Mouse (Mus musculus) frontal cortex, postnatal 10 days (tissue): ENCODE results near the gene Slc38a4.

ENCODE experiments used
- DNase-seq, 2 experiments: peaks; one replicate each; pipeline ENCODE4 v3.0.0; 2022; ENCODE audit warnings: low spot score in 2 of 2, mixed read lengths in 1 of 2

Slc38a4 gene

DNA sequence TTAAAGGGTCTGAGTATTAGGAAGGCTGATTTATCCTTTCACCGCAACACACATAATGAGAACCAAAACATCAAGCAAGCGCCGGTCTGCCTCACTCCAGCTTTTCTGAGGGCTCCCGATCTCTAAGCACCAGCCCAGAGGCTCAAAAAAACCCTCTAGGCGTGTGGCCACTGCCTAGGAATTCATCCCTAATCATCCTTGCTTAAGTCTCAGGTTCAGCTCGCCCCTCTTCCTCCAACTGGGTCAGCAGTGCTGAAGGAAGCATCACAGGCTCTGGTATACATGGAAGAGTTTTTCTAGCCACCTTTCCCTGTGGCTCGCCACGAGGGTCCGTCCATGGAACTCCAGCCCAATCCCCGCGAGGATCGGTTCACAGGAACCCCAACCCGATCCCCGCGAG, 1.6 kb downstream of the Slc38a4 start:
- no peak for DNase-seq

DNA sequence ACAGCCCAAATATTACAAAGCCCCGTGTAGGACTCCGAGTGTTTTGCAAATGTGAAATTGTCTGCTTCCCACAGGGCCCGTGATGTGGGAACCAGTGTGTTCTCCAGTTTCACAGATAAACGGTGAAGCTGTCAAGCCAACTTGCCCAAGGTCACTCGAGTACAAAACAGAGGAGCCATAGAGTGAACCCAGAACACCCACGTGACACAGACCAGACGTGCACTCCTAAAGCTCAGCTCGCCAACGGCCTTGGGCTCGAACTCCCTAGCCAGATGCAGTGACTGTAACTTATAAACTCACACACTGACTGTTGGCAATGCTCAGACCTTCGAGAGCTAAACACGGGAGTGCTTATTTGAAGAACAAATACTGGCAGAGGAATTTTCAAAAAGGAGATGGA, 5.3 kb downstream of the Slc38a4 start:
- no peak for DNase-seq

DNA sequence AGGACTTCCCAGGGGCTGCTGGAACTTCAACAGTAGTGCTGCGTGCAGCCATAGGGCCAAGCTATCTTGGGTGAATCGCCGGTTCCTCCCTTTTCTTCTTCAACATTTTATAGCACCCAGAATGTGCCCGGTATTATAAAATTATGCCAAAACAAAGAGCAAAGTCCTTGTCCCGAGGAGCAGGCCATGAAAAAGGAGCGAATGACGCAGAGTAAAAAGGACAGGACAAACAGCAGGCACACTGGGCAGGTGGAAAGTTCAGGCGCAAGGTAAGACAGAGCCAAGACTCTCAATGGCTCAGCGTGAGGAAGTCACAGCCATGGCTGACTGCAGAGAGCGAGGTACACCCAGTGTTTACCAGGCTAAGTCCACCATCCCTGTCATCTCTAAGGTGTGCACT, 5.7 kb downstream of the Slc38a4 start:
- no peak for DNase-seq

DNA sequence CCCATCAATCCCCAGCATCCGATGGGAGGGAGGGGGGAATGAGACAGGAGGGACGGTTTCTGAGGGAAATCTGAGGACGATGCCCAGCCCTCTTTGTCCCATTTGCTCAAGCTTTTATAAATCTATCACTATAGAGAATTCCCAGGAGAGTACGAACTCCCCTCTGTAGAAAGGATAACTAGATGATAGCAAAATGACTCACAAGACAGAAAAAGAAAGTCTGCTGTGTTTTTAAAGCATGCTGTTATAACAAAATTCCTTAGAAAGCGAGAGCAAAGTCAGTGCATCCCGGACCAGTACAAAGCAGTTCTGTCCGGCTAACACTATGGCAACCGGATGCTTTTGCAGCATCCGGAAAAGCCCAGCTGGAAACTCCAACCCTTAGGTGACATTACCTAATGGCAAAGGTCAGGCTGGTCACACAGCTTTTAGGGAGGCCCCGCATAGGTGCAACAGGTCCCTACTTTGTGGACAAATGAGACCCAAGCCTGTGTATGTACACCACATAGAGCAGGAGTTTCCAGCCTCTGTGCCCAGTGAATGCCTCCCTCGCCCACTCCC, 6.4 kb downstream of the Slc38a4 start:
- no peak for DNase-seq

DNA sequence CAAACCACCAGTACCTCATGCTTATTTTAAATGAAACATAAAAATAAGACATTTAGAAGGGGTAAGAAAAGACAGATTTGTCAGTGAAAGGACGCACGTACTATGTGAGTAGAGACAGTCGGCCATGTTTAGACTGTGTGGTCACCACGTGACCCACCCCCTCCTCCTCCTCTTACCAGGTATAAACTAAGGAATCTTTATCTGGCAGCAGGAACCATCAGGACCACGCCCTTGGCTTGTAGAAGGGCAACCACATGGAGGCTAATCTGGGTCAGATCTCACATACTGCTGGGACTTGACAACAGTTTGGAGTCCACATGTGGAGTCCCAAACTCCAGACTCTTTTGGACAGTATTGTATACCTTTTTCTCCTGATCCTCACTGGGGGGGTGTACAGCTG, 7.5 kb downstream of the Slc38a4 start:
- no peak for DNase-seq

DNA sequence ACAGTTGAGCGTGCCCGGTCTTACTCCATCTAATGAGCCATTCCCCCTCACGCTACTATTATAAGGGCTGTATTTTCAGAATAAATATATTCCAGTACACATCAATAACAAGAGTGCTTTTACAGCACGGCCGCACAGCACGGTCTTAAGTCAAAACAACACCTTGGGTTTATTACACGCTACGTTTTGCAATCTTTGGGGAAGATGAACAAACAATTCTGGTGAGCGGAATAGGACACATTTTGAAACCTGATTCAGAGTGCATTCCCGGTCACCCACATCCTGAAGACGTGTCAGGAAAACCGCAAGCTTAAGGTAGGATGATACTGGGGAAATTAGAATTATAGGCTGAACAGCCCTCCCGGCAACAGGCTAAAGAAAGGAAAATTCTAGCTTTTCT, 11.8 kb downstream of the Slc38a4 start:
- DNase-seq = no peak

DNA sequence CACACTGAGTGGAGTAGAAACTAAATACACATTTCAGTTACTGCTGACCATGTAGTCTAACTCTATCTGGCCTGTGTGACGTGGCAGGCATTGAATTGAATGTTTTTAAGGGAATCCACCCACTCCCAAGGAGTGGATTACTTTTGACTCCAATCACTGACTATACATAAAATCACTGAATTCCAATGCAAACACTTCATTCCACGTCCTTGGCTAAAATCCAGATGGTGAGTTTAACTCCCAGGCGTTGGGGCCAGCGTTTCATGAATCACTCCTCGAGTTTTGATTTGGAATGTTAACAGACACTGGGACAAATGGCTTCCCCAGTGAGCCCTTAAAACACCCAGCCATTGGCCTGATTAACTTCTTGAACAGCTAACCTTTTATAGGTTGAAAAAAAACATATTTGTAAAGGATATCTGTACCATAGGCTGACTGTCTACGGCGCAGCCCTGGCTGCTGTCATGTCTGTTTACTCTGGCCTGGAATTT, 13.7 kb downstream of the Slc38a4 start:
- DNase-seq = no peak

DNA sequence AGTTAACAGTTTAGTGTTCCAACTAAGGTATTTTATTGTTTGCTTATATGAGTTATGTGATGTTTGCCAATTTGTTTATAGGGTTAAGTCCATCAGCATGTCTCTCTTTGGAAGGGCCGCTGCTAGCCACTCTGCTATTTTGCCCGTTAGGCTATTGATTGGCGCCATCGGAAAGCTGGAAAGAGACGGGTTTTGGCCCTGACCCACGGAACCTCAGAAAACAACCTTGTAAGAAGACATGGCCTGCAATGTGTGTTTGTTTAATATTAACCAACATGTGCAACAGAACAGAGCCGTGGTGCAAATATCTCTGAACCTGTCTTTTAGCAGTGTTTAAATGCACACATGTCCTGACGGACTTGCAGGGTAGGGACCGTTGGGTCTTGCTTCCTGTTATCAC, 14.6 kb downstream of the Slc38a4 start:
- no peak for DNase-seq

DNA sequence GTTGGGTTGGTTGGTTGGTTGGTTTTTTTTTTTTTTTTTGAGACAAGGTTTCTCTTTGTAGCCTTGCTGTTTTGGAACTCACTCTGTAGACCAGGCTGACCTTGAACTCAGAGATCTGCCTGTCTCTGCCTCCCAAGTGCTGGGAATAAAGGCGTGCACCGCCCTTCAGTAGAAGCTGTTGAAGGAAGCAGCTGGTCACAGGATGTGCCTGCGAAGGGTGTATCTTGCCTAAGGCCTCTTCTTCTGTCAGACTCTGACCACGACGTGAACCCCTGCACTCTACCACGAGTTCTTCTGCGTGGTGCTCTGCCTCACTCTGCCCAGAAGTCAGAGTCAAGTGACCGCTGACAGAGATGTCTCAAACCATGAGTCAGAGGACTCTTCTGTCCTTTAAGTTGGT, 18.0 kb downstream of the Slc38a4 start:
- no peak for DNase-seq

DNA sequence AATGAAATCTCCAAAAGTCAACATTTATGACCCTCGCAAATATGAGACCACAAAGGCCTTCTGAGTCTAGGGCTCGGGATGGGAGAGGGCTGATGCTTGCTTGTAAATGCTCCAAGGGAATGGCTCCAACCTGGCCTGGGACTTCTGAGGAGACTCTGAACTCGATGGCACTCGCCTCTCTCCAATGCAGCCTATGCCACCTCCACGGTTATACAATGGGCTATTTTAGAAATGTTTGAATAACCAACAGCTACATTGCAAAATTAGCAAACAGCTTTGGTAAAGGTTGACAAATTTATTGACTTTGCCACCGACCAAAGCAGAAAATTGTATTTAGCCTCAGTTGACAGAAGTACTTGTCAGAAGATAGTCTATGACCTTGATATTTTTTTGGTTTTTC, 19.9 kb downstream of the Slc38a4 start:
- no peak for DNase-seq

DNA sequence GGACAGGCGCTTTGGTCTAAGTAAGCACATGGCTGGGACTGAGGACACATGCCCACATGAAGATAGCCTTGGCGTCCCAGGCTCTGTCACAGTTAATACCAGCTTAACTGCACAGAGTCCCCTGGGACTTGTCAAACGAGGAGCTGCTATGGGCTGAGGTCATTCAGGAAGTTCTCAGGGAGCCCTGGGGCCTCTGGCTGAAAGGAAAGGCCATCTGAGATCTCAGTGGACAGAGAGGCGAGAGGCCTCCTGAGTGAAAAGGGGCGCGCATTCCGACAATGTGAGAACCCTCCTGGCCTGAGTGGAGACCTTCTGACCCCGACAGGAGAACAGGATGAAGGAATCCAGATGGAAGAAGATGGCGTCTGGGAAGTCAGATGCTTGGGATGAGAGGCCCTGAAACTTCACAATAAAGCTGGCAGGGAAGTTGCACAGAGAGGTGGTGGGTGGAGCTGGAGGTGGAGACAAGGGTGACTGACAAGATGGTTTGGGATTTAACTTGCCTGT, 22.2 kb downstream of the Slc38a4 start:
- DNase-seq = no peak

DNA sequence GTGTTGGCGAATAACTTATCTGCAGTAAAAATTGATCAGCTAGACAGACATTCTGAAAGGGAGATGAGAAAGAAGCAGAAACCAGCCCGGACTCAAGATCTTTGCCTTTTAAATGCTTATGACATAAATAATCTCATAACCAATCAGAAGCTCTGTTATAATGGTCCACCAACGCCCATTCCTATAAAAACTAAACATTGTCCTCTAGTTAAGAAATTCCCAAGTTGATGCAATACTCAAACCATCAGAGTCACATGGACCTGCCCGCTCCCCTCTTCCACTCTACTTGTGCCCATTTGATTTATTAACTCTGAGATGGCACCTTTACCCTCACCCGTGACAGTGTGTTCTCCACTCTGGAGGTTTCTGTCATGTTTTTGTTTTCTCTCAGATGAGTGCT, 23.9 kb downstream of the Slc38a4 start:
- DNase-seq = no peak

DNA sequence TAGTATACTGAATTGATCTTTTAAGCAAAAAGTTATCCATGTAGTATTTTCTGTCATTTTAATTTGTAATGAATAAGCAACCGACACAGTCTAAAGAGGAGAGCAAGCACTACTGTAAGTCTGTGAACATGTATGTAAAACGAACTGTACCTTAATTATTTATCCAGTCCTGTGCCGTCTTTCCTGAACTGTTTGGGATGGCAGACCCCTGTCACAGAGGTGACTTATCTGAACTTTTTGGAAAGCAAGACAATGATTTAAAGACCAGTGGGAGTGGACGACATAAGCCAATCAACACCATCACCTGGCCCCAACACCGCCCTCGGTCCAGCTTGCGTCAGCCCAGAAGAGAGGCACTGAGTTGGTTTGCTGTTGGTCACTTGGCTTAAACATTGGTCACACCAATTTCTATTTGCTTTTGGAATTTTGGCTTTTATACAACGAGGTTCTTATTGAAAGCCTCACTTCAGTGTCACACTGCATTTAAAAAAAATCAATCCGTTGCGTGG, 24.7 kb downstream of the Slc38a4 start:
- no peak for DNase-seq

DNA sequence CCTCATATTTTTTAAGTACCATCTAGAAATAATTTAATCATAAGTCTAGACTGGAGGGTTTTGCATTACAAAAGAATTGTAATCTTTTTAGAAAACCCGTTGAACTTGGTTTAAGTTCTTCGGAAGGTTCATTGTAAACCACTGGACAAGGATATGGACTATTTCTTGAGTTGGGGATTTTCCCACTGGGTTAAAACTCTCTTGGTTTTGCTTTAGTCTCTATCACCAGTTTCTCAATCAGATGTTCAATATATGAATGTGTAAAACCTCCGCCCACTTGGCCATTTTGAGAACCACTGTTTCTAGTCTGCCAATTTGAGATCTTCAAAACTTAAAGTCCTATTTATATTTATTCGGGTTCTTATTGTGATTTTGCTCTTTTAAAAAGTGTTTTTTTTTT, 25.6 kb downstream of the Slc38a4 start:
- DNase-seq = no peak

DNA sequence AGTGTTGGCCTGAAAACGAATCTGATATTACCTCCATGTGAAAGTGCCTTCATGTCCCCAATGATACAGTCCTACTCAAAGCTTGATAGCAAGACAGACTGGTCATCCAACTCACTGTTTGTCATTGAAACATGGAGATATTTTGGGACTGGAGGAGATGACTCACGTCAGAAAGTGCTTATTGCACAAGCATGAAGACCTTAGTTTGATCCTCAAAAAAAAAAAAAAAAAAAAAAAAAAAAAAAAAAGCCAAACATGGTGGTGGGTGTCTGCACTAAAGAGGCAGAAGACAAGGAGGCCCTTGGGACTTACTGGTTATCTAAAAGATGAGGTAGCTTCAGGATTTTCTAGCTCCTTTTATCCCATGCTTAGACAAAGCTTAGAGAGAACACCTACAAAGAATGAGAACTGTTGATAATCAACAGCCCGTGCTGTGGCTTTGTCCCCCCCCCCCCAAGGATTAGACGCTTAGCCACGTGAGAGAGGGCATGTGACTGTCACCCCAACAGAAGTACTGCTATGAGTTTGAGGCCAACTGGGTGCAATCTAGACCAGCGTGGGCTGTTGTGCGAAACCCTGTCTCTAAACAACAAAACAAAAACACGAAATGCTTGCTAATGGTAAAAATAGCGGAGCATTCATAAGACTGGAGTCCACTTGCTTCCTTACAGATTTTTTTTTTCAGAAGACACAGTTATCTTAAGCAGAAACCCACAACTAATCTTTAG, 26.5 kb downstream of the Slc38a4 start:
- DNase-seq = no peak

DNA sequence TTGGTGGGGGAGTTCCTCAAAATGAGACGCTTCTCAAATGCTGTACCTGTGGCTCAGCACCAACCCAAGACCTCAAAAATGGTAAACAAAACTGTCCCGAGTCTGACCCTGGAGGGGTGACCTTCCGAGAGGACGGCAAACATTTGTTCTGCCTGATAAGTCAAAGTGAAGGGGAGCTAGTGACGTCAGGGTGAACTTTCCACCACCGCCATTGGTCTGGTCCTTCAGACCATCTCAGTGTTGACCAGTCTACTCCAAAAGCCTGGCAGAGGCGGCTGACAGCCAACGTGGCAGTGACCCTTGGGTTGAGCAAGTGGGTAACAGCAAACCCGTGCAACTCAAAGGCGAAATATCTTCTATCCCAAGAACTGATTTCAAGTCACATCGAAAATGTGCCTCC, 27.1 kb downstream of the Slc38a4 start:
- no peak for DNase-seq

DNA sequence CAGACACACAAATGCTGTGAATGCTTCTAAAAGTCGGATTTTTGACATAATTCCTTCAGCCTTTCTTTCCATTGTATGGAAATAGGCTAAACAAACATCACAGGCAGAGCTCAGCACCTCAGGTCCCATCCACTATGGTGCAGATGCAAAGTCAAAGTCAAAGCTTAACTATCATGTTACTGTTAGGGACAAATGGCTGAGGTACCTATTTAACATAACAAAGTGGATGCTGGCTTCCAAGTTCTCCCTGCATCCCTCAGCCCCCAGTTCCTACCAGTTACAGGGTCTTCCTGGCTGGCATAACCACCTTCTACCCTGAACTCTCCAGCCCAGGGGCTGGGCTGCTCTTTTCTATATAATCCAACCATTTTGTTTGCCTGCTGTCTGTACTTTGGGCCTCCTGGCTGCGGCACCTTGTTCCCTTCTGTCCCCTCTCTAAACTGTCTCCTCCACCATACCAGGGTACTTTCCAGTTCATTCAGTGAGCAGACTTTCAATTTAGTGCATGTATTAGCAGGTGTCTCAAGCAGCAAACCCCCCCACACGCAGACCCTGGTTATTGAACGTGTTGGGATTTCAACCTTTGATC, 27.6 kb downstream of the Slc38a4 start:
- DNase-seq = no peak

DNA sequence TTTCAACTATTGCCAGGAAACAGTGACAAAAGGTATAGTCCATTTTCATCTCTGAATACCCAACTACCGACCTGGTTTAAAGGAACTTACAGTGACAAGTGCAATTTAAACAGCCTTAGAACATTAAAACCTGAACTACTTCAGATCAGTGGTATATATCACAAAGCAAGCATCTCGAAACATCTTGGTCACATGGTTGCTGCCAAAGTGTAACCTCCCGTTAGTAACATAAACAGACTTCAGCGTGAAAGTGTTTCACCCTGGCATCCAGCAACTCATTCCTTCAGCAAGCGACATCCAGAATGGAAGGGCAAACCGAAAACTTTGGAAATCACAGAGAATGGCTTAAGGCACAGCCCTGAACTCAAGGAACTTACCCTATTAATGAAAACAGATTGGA, 29.1 kb downstream of the Slc38a4 start:
- no peak for DNase-seq

DNA sequence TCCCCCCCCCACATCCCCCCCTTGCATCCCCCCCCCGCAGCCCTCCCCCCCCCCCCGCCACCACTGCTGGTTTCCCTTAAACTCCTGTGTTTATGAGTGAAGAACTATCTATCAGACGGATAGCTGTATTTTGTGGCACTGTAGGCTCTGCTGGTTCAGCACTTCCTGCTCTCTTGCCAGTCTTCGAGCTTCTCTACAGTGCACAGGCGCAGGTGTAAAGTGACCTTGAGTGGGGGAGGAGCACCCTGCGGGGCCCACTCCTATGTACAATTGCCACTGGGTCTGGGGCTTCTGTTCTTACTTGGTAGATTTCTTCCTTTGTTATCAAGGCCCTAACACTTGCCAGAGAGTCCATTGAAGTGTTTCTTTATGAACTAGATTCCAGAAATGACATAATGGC, 33.0 kb downstream of the Slc38a4 start:
- no peak for DNase-seq

DNA sequence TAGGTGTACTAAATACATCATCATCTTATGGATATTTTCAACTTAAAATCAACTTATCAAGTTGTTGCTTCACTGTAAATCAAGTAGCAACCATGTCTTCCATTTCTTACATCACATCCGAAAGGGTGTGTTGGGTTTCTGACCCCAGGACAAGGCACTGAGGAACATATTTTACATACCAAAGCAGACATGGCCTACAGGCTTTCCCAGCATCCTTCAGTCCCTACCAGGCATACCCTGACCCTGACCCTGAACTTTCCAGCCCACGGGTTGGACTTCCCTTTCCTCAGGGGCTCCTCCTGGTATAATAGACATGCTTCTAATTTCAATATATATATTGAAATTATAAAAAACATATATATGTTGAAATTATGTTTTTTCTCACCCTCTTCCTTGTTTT, 33.5 kb downstream of the Slc38a4 start:
- no peak for DNase-seq

DNA sequence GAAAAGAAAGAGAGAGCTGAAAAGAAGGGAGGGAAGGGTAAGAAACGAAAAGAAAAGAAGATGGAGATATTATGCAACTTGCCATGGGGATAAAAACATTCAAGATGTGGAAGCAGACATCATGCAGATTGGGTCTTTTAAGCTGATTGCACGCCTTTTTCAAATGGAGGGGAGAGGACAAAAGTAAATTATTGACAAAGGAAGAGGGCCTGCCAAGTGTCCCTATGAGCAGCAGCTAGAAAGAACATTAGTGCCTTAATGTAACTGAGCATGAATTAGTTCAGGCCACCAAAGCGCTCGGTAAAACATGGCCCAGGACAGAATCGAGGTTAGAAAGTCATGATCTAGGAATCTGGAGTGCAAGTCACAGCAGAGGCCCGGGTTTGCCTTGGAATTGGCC, 35.5 kb downstream of the Slc38a4 start:
- no peak for DNase-seq

DNA sequence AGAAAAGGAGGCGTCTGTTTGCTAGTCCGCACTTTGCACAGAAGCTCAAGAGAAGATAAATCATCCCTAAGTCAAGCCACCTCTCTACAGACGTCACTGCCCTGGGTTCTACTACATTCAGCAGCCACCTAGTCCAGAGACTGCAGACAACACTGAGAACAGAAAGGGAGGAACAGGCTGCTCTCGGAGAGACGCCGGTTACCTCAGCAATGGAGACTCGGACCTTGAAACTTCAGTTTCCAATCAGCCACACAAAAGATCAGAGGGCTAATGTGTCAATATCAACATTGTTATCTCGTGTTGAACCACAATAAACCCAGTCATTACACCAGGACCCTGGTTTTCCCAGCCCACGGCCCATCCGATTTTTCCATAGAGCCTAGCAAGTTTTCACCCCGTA, 36.4 kb downstream of the Slc38a4 start:
- DNase-seq = no peak

DNA sequence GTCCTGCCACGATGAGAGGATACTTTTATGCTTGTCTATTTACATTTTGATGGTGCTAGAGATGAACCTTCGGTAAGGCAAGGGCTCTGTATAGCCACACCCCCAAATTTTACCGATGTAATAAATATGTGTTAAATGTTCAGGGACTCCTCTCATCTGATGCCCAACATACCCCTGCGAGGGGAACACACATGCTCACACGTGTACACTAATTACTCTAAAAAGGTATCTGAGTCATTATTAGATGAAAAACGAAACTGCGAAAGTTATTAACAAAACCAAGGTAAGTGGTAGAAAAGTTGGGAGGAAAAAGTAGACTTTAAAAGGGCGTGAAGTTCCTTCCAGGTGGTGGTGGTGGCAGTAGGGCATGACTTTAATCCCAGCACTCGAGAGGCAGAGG, 38.6 kb downstream of the Slc38a4 start:
- no peak for DNase-seq
